Mouse (Mus musculus) liver, embryonic 14.5 days (tissue): ENCODE measurements at regions not wholly inside any gene's neighbourhood (a gene's known extent, or its start where the extent isn't known, plus 50 kb on each side); places are given as distances from the start of the nearest gene placed in this dataset.

ENCODE experiments used
- CTCF ChIP-seq: IDR thresholded peaks from 2 replicates; pipeline ENCODE4 v1.5.1; 2016; ENCODE audit warnings: antibody characterized with exemption, low read depth, control low read depth
- EP300 ChIP-seq: IDR thresholded peaks from 2 replicates; pipeline ENCODE4 v1.6.1; 2016; ENCODE audit warnings: antibody characterized with exemption, low read depth

- no peak for TF ChIP-seq CTCF
- no peak for TF ChIP-seq EP300
Observed at GRCm38 (mm10) chr17:88197381-88197780, 132.3 kb upstream of the Fbxo11 start.
